Comparison of ENCODE assay signal across 8 mouse cellular contexts in genomic region chr1:36785238-36785641, GRCm38 (mm10). TPM values are rescaled to one million over a fixed set of nuclear protein-coding genes. Genes with fewer than 3 reads are reported as not detected.
DNase-seq lines count a peak whose midpoint lies in the region; ATAC-seq and TF ChIP-seq lines count a peak whose summit lies in the region.

No protein-coding gene starts in this region.

- no peak overlapping the region for H3K27ac ChIP-seq in heart, adult 2 months
- H3K27ac ChIP-seq in CH12.LX (ENCODE audit: insufficient read depth, low read depth), result no peak overlapping the region
- no peak overlapping the region for H3K27ac ChIP-seq in limb, embryonic 13.5 days
- peak overlapping the region; percentile 90 for H3K27ac ChIP-seq in midbrain, postnatal 0 days (ENCODE audit: low read depth, low read length)

- H3K27me3 ChIP-seq in heart, adult 2 months (ENCODE audit: control insufficient read depth, insufficient read depth, low read length), result no peaks in the 10 kb centered on the region
- no peaks in the 10 kb centered on the region for H3K27me3 ChIP-seq in CH12.LX (replicated peaks)
- H3K27me3 ChIP-seq in limb, embryonic 13.5 days, result peaks cover 16% of the 10 kb centered on the region
- no peaks in the 10 kb centered on the region; the same call in 1 of the 2 replicates for H3K27me3 ChIP-seq in midbrain, postnatal 0 days (ENCODE audit: insufficient read depth, low read length)

- peak overlapping the region; percentile 30 for H3K4me3 ChIP-seq in heart, adult 2 months
- H3K4me3 ChIP-seq in CH12.LX (replicated peaks in 1 of 3; ENCODE audit: low read depth in 2 of 3, low read length in 2 of 3, poor library complexity in 1 of 3), result no peak overlapping the region
- peak overlapping the region; percentile 42 for H3K4me3 ChIP-seq in limb, embryonic 13.5 days
- H3K4me3 ChIP-seq in midbrain, postnatal 0 days (ENCODE audit: low read depth, low read length), result peak overlapping the region; percentile 40

- 3% methylated on average over 16 of the region's 16 CpGs for WGBS in heart, adult 2 months
- WGBS in limb, embryonic 13.5 days, result 4% methylated on average over 16 of the region's 16 CpGs
- under 1% methylated on average over 16 of the region's 16 CpGs for WGBS in midbrain, postnatal 0 days

- TF ChIP-seq RAD21 in CH12.LX (IDR thresholded peaks at IDR 0.05; ENCODE audit: low read depth, low read length), result no peak

- ATAC-seq in granulocyte monocyte progenitor cell, adult 5-6 weeks (replicated peaks; ENCODE audit: poor library complexity, severe bottlenecking), result peak; percentile 47
- ATAC-seq in limb, embryonic 13.5 days (ENCODE audit: low FRiP score, low read depth), result no peak; the same call in 1 of the 2 replicates
- peak; percentile 77 for ATAC-seq in midbrain, postnatal 0 days (ENCODE audit: low FRiP score)

- peak overlapping the region; percentile 19; the same call in 1 of the 2 replicates for H3K9ac ChIP-seq in heart, adult 2 months (ENCODE audit: low read depth, low read length)
- no peak overlapping the region for H3K9ac ChIP-seq in CH12.LX (ENCODE audit: insufficient read depth, low read depth)
- peak overlapping the region; percentile 59 for H3K9ac ChIP-seq in limb, embryonic 13.5 days
- H3K9ac ChIP-seq in midbrain, postnatal 0 days (replicated peaks; ENCODE audit: low read length, poor library complexity, severe bottlenecking), result peak overlapping the region; percentile 77

- no peaks in the 10 kb centered on the region for H3K79me2 ChIP-seq in heart, adult 2 months (replicated peaks; ENCODE audit: control insufficient read depth, insufficient read depth, low read length)
- H3K79me2 ChIP-seq in CH12.LX (replicated peaks; ENCODE audit: control insufficient read depth, extremely low read depth, insufficient read depth, poor library complexity, severe bottlenecking), result no peaks in the 10 kb centered on the region

- no peak for TF ChIP-seq CTCF in heart, adult 2 months (IDR thresholded peaks at IDR 0.05)
- no peak for TF ChIP-seq CTCF in CH12.LX (conservative IDR thresholded peaks at IDR 0.05 in 1 of 2, IDR thresholded peaks at IDR 0.05 in 1 of 2; ENCODE audit: low read depth in 2 of 2, low read length in 2 of 2)
- peak; percentile 56 for TF ChIP-seq CTCF in midbrain, postnatal 0 days (IDR thresholded peaks at IDR 0.05)

- no peak for DNase-seq in heart, adult 2 months
- DNase-seq in heart, adult 18-20 months, result no peak
- no peak for DNase-seq in CH12.LX (ENCODE audit: extremely low read depth)
- DNase-seq in cerebellum, postnatal 10 days, result peak; percentile 90 to 93
- DNase-seq in midbrain, postnatal 0 days (ENCODE audit: low spot score), result peak; percentile 69
- no peak for DNase-seq in B cell, adult 2 months

- no peak for TF ChIP-seq POLR2A in heart, adult 2 months (IDR thresholded peaks at IDR 0.05; ENCODE audit: insufficient read depth, low read depth, low read length)
- TF ChIP-seq POLR2A in CH12.LX (IDR thresholded peaks at IDR 0.05; ENCODE audit: low read depth, low read length), result no peak

- in situ Hi-C loops in CH12.LX (cut with MboI; ENCODE audit: low pct_ligation_motif_present, low pct_unique_long_range_greater_than_20kb, low sequenced_read_pairs), result loop anchor here (10.0 to 25.0 kb wide), 2 partner anchors 460 to 852 kb away; no protein-coding TSS in a partner anchor

- H3K4me1 ChIP-seq in heart, adult 2 months (ENCODE audit: control insufficient read depth, insufficient read depth, low read length), result no peaks in the 10 kb centered on the region
- H3K4me1 ChIP-seq in CH12.LX (ENCODE audit: control insufficient read depth in 1 of 2, insufficient read depth in 2 of 2), result no peaks in the 10 kb centered on the region; a peak in 1 of 4 replicates
- peaks cover 12% of the 10 kb centered on the region for H3K4me1 ChIP-seq in limb, embryonic 13.5 days
- H3K4me1 ChIP-seq in midbrain, postnatal 0 days (ENCODE audit: insufficient read depth, low read length), result no peaks in the 10 kb centered on the region; the same call in 1 of the 2 replicates

- intact Hi-C loops in heart, adult 2 months (cut with DNase I), result no loop called here

- no peak for TF ChIP-seq EP300 in heart, adult 2 months (IDR thresholded peaks at IDR 0.05; ENCODE audit: insufficient read depth, low read depth, low read length)
- no peak for TF ChIP-seq EP300 in CH12.LX (IDR thresholded peaks at IDR 0.05; ENCODE audit: low read length)

- H3K4me2 ChIP-seq in CH12.LX (ENCODE audit: insufficient read depth, low read depth, poor library complexity, severe bottlenecking), result peak overlapping the region; percentile 80
- H3K4me2 ChIP-seq in limb, embryonic 13.5 days (replicated peaks), result peak overlapping the region; percentile 84
- H3K4me2 ChIP-seq in midbrain, postnatal 0 days (ENCODE audit: low read depth, low read length, poor library complexity, severe bottlenecking), result peak overlapping the region; percentile 84

- H3K9me3 ChIP-seq in CH12.LX (replicated peaks; ENCODE audit: low read length), result no peaks in the 10 kb centered on the region
- no peaks in the 10 kb centered on the region for H3K9me3 ChIP-seq in limb, embryonic 13.5 days
- no peaks in the 10 kb centered on the region for H3K9me3 ChIP-seq in midbrain, postnatal 0 days (ENCODE audit: low read length)

- H3K36me3 ChIP-seq in heart, adult 2 months (ENCODE audit: control insufficient read depth, insufficient read depth, low read length), result no peaks in the 10 kb centered on the region
- H3K36me3 ChIP-seq in CH12.LX (replicated peaks in 1 of 2; ENCODE audit: control insufficient read depth in 1 of 2, insufficient read depth in 1 of 2, low read length in 1 of 2), result no peaks in the 10 kb centered on the region
- H3K36me3 ChIP-seq in limb, embryonic 13.5 days, result peaks cover 2% of the 10 kb centered on the region
- H3K36me3 ChIP-seq in midbrain, postnatal 0 days (ENCODE audit: insufficient read depth, low read length), result no peaks in the 10 kb centered on the region

- dilution Hi-C loops in CH12.LX (cut with MboI; ENCODE audit: extremely low pct_ligation_motif_present, extremely low pct_unique_long_range_greater_than_20kb, low sequenced_read_pairs), result no loop called here

TF ChIP-seq in CH12.LX, 34 proteins besides CTCF, POLR2A, EP300 and RAD21:
- TF ChIP-seq ZC3H11A (IDR thresholded peaks at IDR 0.05; ENCODE audit: low read depth, low read length), result no peak
- no peak for TF ChIP-seq JUND (conservative IDR thresholded peaks at IDR 0.05; ENCODE audit: low read depth, low read length)
- no peak for TF ChIP-seq ELF1 (IDR thresholded peaks at IDR 0.05; ENCODE audit: low read depth, low read length)
- no peak for TF ChIP-seq TBP (conservative IDR thresholded peaks at IDR 0.05; ENCODE audit: low read depth, low read length)
- TF ChIP-seq RCOR1 (conservative IDR thresholded peaks at IDR 0.05; ENCODE audit: low read depth, low read length), result no peak
- no peak for TF ChIP-seq NRF1 (IDR thresholded peaks at IDR 0.05; ENCODE audit: low read depth, low read length)

RNA-seq across cellular contexts. Expression of gene Zap70, which starts 23.6 kb away (rescaled TPM):
- total RNA-seq in heart, adult 2 months (2021), result under 1 TPM; 0.32 to 0.34 TPM
- polyA plus RNA-seq in heart, adult 2 months (2012; rRNA removed), result 0.47 TPM in 2 replicates
- total RNA-seq in heart, adult 18-20 months (2021), result 1 to 10 TPM in 1 of 2 experiments, under 1 TPM in 1; 0.27 to 2.0 TPM
- total RNA-seq in CH12.LX (2012; rRNA removed) (0.21 and 0.25 TPM in 2 replicates), CH12.LX (2014; rRNA removed) (0.23 TPM in 2 replicates)
- 0.18 TPM in 1 of 2 replicates, not detected in the other for polyA plus RNA-seq in CH12.LX (2012; ENCODE audit: insufficient read length, low read depth)
- total RNA-seq in granulocyte monocyte progenitor cell, adult 5-6 weeks (2014; fragmentation: Nextera tagmentation), result not detected in 2 replicates
- total RNA-seq in granulocyte monocyte progenitor cell, adult 5-6 weeks (2017), result 0.13 TPM in 1 of 2 replicates, not detected in the other
- polyA plus RNA-seq in limb, embryonic 13.5 days (2015; fragmentation: Nextera tagmentation; extraction: Ambion mirVana), result 0.34 and 1.2 TPM in 2 replicates
- total RNA-seq in midbrain, postnatal 0 days (2014; rRNA removed), result 2.2 and 3.3 TPM in 2 replicates
- polyA plus RNA-seq in midbrain, postnatal 0 days (2015; fragmentation: Nextera tagmentation; extraction: Ambion mirVana), result 2.4 and 2.6 TPM in 2 replicates

Comparison
In these comparisons a context has a peak if more than half of its experiments do, and no peak if none do; other contexts are left out.
1. DNase-seq: peak in cerebellum, postnatal 10 days (2 of 2) and midbrain, postnatal 0 days (single experiment); none in heart, adult 2 months (0 of 2), heart, adult 18-20 months (0 of 2), CH12.LX (single experiment) and B cell, adult 2 months (0 of 2).
2. H3K4me3 ChIP-seq: peak in heart, adult 2 months (single experiment), limb, embryonic 13.5 days (single experiment) and midbrain, postnatal 0 days (single experiment); none in CH12.LX (0 of 3).
3. Peak in every context shown above with its lines, with median percentiles within 50 percentile points of each other: H3K4me2 ChIP-seq.